Mouse (Mus musculus) myocyte (in vitro differentiated cells): ENCODE data around the gene Uso1.

ENCODE experiments used
- CEBPB ChIP-seq: IDR thresholded peaks from 2 replicates; pipeline ENCODE4 v1.6.1; 2011; ENCODE audit warnings: mild to moderate bottlenecking, moderate library complexity; ENCODE audit not compliant: poor library complexity, insufficient read depth, severe bottlenecking
- E2F4 ChIP-seq: IDR thresholded peaks from one replicate; pipeline ENCODE4 v1.6.1; 2011; ENCODE audit warnings: mild to moderate bottlenecking, control low read depth, moderate library complexity; ENCODE audit not compliant: insufficient read depth
- MAX ChIP-seq: IDR thresholded peaks from one replicate; pipeline ENCODE4 v1.6.1; 2011; ENCODE audit warnings: low read depth, mild to moderate bottlenecking, control low read depth
- MYOD1 ChIP-seq, 3 experiments: IDR thresholded peaks; one replicate each; pipeline ENCODE4 v1.6.1; 2011; ENCODE audit warnings: control low read depth in 2 of 3, low read depth in 2 of 3, mild to moderate bottlenecking in 2 of 3, moderate library complexity in 1 of 3; ENCODE audit not compliant: insufficient read length in 2 of 3, control insufficient read depth in 1 of 3
- MYOG ChIP-seq, 3 experiments: IDR thresholded peaks; one replicate each; pipeline ENCODE4 v1.6.1; 2011; ENCODE audit warnings: control low read depth in 2 of 3, low read depth in 2 of 3, mild to moderate bottlenecking in 2 of 3; ENCODE audit not compliant: insufficient read length in 2 of 3, control insufficient read depth in 1 of 3, insufficient read depth in 1 of 3
- POLR2A ChIP-seq: IDR thresholded peaks from one replicate; pipeline ENCODE4 v1.6.1; 2011; ENCODE audit warnings: low read depth, mild to moderate bottlenecking, control low read depth, moderate library complexity; ENCODE audit not compliant: insufficient read length
- POLR2AphosphoS2 ChIP-seq: IDR thresholded peaks from one replicate; pipeline ENCODE4 v1.6.1; 2011; ENCODE audit warnings: low read depth, control low read depth; ENCODE audit not compliant: insufficient read length
- REST ChIP-seq: IDR thresholded peaks from one replicate; pipeline ENCODE4 v1.6.1; 2011; ENCODE audit warnings: mild to moderate bottlenecking, control low read depth, moderate library complexity; ENCODE audit not compliant: insufficient read depth, insufficient read length
- SRF ChIP-seq: IDR thresholded peaks from one replicate; pipeline ENCODE4 v1.6.1; 2011; ENCODE audit warnings: low read depth; ENCODE audit not compliant: control insufficient read depth, insufficient read length
- USF1 ChIP-seq: IDR thresholded peaks from one replicate; pipeline ENCODE4 v1.6.1; 2011; ENCODE audit warnings: low read depth, mild to moderate bottlenecking, control low read depth, moderate library complexity

GRCm38 (mm10) chr5:92132127-92132526 is 5.6 kb upstream of the Uso1 start:
- TF ChIP-seq POLR2AphosphoS2 (no peak), POLR2A (no peak), USF1 (no peak), CEBPB (no peak), E2F4 (no peak), SRF (no peak), MYOD1 (IDR thresholded peaks at IDR 0.05; ENCODE audit: control insufficient read depth in 1 of 3, insufficient read length in 2 of 3, low read depth in 2 of 3) (no peak), MYOG (IDR thresholded peaks at IDR 0.05; ENCODE audit: control insufficient read depth in 1 of 3, insufficient read depth in 1 of 3, insufficient read length in 2 of 3, low read depth in 2 of 3) (no peak), REST (no peak), MAX (no peak)
